Mouse (Mus musculus) frontal cortex, postnatal 14 days (tissue): ENCODE measurements at regions not wholly inside any gene's neighbourhood (a gene's known extent, or its start where the extent isn't known, plus 50 kb on each side); places are given as distances from the start of the nearest gene placed in this dataset.

Experiments used
- DNase-seq, 2 experiments: peaks; one replicate each; pipeline ENCODE4 v3.0.0; 2022; ENCODE audit warnings: low spot score in 2 of 2

GRCm38 (mm10) chr1:138011581-138011980 is 163.9 kb downstream of the Ptprc start:
- DNase-seq: no peak

GRCm38 (mm10) chr1:138010910-138011477 is 164.5 kb downstream of the Ptprc start:
- no peak for DNase-seq

GRCm38 (mm10) chr1:138006811-138007210 is 168.7 kb downstream of the Ptprc start:
- DNase-seq: no peak

- no peak for DNase-seq
Observed at GRCm38 (mm10) chr1:138004319-138004718, 171.2 kb downstream of the Ptprc start.

- no peak for DNase-seq
Observed at GRCm38 (mm10) chr1:137999268-137999900, 176.1 kb downstream of the Ptprc start.

GRCm38 (mm10) chr1:137996041-137996440 is 179.5 kb downstream of the Ptprc start:
- no peak for DNase-seq

- DNase-seq: no peak
Observed at GRCm38 (mm10) chr1:137991936-137992335, 183.6 kb downstream of the Ptprc start.

- no peak for DNase-seq
Observed at GRCm38 (mm10) chr1:137991412-137991811, 184.1 kb downstream of the Ptprc start.

GRCm38 (mm10) chr1:137973406-137973805 is 202.1 kb downstream of the Ptprc start:
- DNase-seq: no peak

- no peak for DNase-seq
Observed at GRCm38 (mm10) chr1:137972620-137973350, 202.7 kb downstream of the Ptprc start.

GRCm38 (mm10) chr1:137966151-137966836 is 209.2 kb downstream of the Ptprc start:
- DNase-seq: no peak

GRCm38 (mm10) chr1:137963656-137964055 is 211.9 kb downstream of the Ptprc start:
- DNase-seq: no peak

- no peak for DNase-seq
Observed at GRCm38 (mm10) chr1:137958040-137958439, 217.5 kb downstream of the Ptprc start.

GRCm38 (mm10) chr1:137955993-137956392 is 219.5 kb downstream of the Ptprc start:
- DNase-seq: no peak

GRCm38 (mm10) chr1:137955139-137955538 is 220.4 kb downstream of the Ptprc start:
- no peak for DNase-seq

GRCm38 (mm10) chr1:137953369-137953768 is 222.1 kb downstream of the Ptprc start:
- no peak for DNase-seq

GRCm38 (mm10) chr1:137952777-137953176 is 222.7 kb downstream of the Ptprc start:
- DNase-seq: no peak

GRCm38 (mm10) chr1:137947900-137948299 is 227.6 kb downstream of the Ptprc start:
- DNase-seq: no peak

- no peak for DNase-seq
Observed at GRCm38 (mm10) chr1:137941776-137942522, 233.6 kb downstream of the Ptprc start.

GRCm38 (mm10) chr1:137935746-137936145 is 239.8 kb downstream of the Ptprc start:
- DNase-seq: no peak

- no peak for DNase-seq
Observed at GRCm38 (mm10) chr1:137929764-137930163, 245.7 kb downstream of the Ptprc start.

GRCm38 (mm10) chr1:137928522-137928921 is 247.0 kb downstream of the Ptprc start:
- DNase-seq: no peak
